Mouse (Mus musculus) left cerebral cortex, adult 11 months (tissue): ENCODE results near the gene Rps2.

ENCODE experiments used
- DNase-seq: peaks from one replicate; pipeline ENCODE4 v3.0.0; 2022; ENCODE audit warnings: low spot score

The Rps2 gene

DNA sequence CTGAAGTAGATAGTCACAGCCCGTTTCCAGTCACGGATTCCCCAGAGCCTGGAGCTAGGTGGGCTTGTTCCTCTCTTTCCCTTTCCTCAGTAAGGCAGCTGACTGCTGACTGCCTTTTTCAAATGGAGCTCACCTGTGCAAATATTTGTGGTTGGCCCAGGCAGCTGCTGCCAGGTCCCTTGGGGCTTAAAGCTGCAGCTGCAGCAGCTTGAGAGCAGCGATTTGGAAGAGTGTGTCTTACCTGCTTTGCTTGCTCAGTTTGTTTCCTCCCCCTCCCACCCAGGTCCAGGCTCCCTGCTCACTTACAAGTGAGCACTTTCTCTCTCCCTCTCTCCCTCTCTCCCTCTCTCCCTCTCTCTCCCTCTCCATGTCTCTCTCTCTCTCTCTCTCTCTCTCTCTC lies 51.2 kb downstream of the Rps2 start:
- DNase-seq = no peak
